Mouse (Mus musculus): Measurements from ENCODE around the gene Sae1. TPM values are rescaled to one million over a fixed set of nuclear protein-coding genes. Genes with fewer than 3 reads are reported as not detected.

The Sae1 gene
- polyA plus RNA-seq, 1 experiment from 2014 or later, result 290 TPM

DNA sequence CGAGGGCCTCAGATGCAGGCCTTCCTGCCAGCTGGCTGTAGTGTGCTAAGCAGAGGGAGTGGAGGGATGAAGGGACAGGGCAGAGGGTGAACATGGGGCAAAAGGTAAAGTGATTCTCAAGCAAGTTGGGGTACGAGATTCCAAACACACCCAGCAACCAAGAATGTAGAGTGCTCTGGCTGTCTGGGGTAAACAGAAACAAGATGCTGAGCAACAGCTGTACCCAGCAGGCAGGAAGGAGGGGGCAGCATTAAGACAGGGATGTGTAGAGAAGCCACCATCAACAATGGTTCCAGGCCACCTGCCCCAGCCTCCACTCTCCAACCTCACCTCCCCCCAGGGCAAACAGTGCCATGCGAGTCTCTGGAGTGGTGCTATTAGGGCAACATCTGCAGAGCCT lies 58.5 kb downstream of the Sae1 start:
- ATAC-seq (replicated peaks), result no peak
- H3K4me3 ChIP-seq, result no peak overlapping the region
- 95% methylated on average over 3 of the region's 3 CpGs for WGBS
- no peak overlapping the region for H3K27ac ChIP-seq (replicated peaks)
- H3K9ac ChIP-seq (replicated peaks), result no peak overlapping the region
- no peaks in the 10 kb centered on the region for H3K4me1 ChIP-seq
- H3K27me3 ChIP-seq, result no peaks in the 10 kb centered on the region
- H3K36me3 ChIP-seq, result peaks cover 58% of the 10 kb centered on the region
- no peak overlapping the region for H3K4me2 ChIP-seq (replicated peaks)
- no peaks in the 10 kb centered on the region for H3K9me3 ChIP-seq

GRCm38 (mm10) chr7:16326607-16326971 lies 61.0 kb downstream of the Sae1 start:
- no peaks in the 10 kb centered on the region for H3K27me3 ChIP-seq
- H3K9ac ChIP-seq (replicated peaks), result no peak overlapping the region
- no peaks in the 10 kb centered on the region for H3K4me1 ChIP-seq
- H3K36me3 ChIP-seq, result peaks cover 44% of the 10 kb centered on the region
- WGBS, result 94% methylated on average over 2 of the region's 2 CpGs
- no peak overlapping the region for H3K27ac ChIP-seq (replicated peaks)
- no peak overlapping the region for H3K4me2 ChIP-seq (replicated peaks)
- H3K4me3 ChIP-seq, result no peak overlapping the region
- no peaks in the 10 kb centered on the region for H3K9me3 ChIP-seq
- ATAC-seq (replicated peaks), result no peak

DNA sequence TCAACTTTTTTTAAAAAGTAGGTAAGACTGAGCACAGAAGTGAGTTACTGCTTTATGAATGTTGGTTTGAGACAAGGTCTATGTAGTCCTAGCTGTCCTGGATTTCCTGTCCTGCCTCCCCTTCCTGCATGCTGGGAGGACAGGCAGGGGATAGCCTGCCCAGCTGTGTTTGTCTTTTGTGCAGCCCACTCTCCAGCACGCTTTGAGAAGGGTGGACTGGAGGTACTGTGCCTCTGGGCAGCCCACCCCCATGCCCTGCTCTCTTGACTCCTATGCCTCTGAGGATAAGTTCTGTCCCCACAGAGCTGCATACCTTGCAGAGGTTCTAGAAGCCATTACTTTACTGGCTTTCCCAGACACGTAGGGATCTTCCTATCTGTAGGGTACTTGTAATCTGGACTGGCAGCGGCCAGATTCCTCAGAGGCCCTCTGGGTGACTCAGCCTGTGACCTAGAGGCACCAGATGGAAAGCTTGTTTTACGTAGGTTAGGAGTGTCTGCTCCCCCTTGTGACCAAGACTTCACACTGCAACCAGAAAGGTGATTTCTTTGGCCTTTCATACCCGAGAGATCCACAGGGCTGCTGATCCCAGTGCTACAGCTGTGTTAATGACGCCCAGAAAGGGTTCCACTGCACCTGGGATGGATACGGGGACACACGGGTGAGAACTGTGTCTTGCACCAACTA lies 61.5 kb downstream of the Sae1 start:
- H3K36me3 ChIP-seq, result peaks cover 44% of the 10 kb centered on the region
- H3K4me3 ChIP-seq, result no peak overlapping the region
- H3K27me3 ChIP-seq, result no peaks in the 10 kb centered on the region
- no peak overlapping the region for H3K9ac ChIP-seq (replicated peaks)
- H3K4me1 ChIP-seq, result no peaks in the 10 kb centered on the region
- H3K9me3 ChIP-seq, result no peaks in the 10 kb centered on the region
- H3K4me2 ChIP-seq (replicated peaks), result no peak overlapping the region
- ATAC-seq (replicated peaks), result no peak
- WGBS, result 30% methylated on average over 8 of the region's 8 CpGs
- no peak overlapping the region for H3K27ac ChIP-seq (replicated peaks)

GRCm38 (mm10) chr7:16324661-16325060 lies 62.9 kb downstream of the Sae1 start:
- no peak for ATAC-seq (replicated peaks)
- Histone ChIP-seq H3K9ac (replicated peaks) (no peak overlapping the region), H3K9me3 (no peaks in the 10 kb centered on the region), H3K27ac (replicated peaks) (no peak overlapping the region), H3K27me3 (no peaks in the 10 kb centered on the region), H3K4me1 (no peaks in the 10 kb centered on the region), H3K4me2 (replicated peaks) (no peak overlapping the region), H3K36me3 (peaks cover 31% of the 10 kb centered on the region), H3K4me3 (no peak overlapping the region)
- WGBS, result 91% methylated on average over 7 of the region's 7 CpGs

- no peak overlapping the region for H3K9ac ChIP-seq (replicated peaks)
Observed at GRCm38 (mm10) chr7:16320479-16320878, 67.1 kb downstream of the Sae1 start.

DNA sequence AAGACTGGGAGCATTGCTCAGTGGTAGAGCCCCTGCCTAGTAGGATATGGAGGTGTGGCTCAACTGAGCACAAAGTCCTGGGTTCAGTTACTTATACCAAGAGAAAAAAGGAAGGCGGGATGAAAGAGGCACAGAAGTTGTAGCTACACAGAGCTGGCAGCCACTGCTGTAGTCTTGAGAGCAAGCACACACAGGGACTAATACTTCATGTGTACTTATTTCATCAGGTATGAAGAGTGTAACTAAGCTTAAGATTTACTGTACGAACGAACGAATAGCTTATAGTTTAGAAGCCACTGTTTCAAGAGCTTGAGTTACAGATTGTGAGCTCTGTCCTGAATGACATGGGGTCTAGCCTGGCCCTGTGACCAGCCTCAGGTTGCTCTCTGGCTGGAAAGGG lies 68.4 kb downstream of the Sae1 start:
- Histone ChIP-seq H3K4me2 (replicated peaks) (no peak overlapping the region), H3K27ac (replicated peaks) (no peak overlapping the region), H3K9me3 (no peaks in the 10 kb centered on the region), H3K9ac (replicated peaks) (no peak overlapping the region), H3K27me3 (no peaks in the 10 kb centered on the region), H3K4me1 (peaks cover 4% of the 10 kb centered on the region), H3K4me3 (no peak overlapping the region), H3K36me3 (no peaks in the 10 kb centered on the region)
- WGBS, result 97% methylated on average over 4 of the region's 4 CpGs
- ATAC-seq (replicated peaks), result no peak

More at GRCm38 (mm10) chr7:16320479-16320878, 67.1 kb downstream of the Sae1 start:
- no peak overlapping the region for H3K4me2 ChIP-seq (replicated peaks)
- ATAC-seq (replicated peaks), result no peak
- H3K4me3 ChIP-seq, result no peak overlapping the region
- no peak overlapping the region for H3K27ac ChIP-seq (replicated peaks)
- H3K27me3 ChIP-seq, result no peaks in the 10 kb centered on the region
- 93% methylated on average over 6 of the region's 6 CpGs for WGBS
- H3K36me3 ChIP-seq, result 0 out of 2 replicates have a peak, but pooled peaks cover 9% of the 10 kb centered on the region
- H3K9me3 ChIP-seq, result no peaks in the 10 kb centered on the region
- no peaks in the 10 kb centered on the region for H3K4me1 ChIP-seq

DNA sequence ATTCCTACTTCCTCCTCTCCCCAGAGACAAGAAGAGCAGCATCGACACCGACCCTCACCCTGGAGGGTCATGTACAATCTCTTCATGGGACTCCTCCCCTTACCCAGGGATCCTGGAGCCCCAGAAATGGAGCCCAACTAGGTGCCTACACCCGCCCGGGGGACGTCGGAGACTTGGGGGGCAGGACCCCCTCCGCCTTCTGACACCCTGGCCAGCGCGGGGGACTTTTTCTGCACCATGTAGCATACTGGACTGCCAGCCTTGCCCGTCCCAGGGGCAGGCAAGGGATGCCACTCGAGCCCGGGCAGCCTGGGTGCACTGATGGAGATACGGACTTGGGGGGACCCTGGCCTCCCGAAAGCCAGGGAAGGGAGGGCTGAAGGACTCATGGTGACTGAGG lies 70.5 kb downstream of the Sae1 start:
- Histone ChIP-seq H3K27ac (replicated peaks) (no peak overlapping the region), H3K9ac (replicated peaks) (no peak overlapping the region), H3K27me3 (peaks cover 7% of the 10 kb centered on the region; the same call in 1 of the 2 replicates), H3K4me1 (peaks cover 21% of the 10 kb centered on the region), H3K4me2 (replicated peaks) (no peak overlapping the region), H3K36me3 (no peaks in the 10 kb centered on the region), H3K4me3 (no peak overlapping the region), H3K9me3 (no peaks in the 10 kb centered on the region)
- no peak for ATAC-seq (replicated peaks)
- 86% methylated on average over 14 of the region's 14 CpGs for WGBS

- H3K4me3 ChIP-seq, result no peak overlapping the region
- WGBS, result 76% methylated on average over 4 of the region's 4 CpGs
- H3K4me2 ChIP-seq (replicated peaks), result no peak overlapping the region
- H3K9me3 ChIP-seq, result no peaks in the 10 kb centered on the region
- H3K27me3 ChIP-seq, result peaks cover 11% of the 10 kb centered on the region
- H3K27ac ChIP-seq (replicated peaks), result no peak overlapping the region
- no peak overlapping the region for H3K9ac ChIP-seq (replicated peaks)
- ATAC-seq (replicated peaks), result no peak
- peaks cover 39% of the 10 kb centered on the region for H3K4me1 ChIP-seq
- H3K36me3 ChIP-seq, result no peaks in the 10 kb centered on the region
Observed at GRCm38 (mm10) chr7:16315222-16315759, 72.3 kb downstream of the Sae1 start.

- Histone ChIP-seq H3K4me2 (replicated peaks) (peak overlapping the region; percentile 82), H3K9ac (replicated peaks) (peak overlapping the region; percentile 59), H3K27ac (replicated peaks) (peak overlapping the region; percentile 80), H3K4me3 (peak overlapping the region; percentile 50), H3K27me3 (peaks cover 11% of the 10 kb centered on the region), H3K9me3 (no peaks in the 10 kb centered on the region), H3K36me3 (no peaks in the 10 kb centered on the region), H3K4me1 (peaks cover 47% of the 10 kb centered on the region)
- ATAC-seq (replicated peaks), result no peak
- 11% methylated on average over 13 of the region's 13 CpGs for WGBS
Observed at GRCm38 (mm10) chr7:16314221-16314775, 73.3 kb downstream of the Sae1 start.

DNA sequence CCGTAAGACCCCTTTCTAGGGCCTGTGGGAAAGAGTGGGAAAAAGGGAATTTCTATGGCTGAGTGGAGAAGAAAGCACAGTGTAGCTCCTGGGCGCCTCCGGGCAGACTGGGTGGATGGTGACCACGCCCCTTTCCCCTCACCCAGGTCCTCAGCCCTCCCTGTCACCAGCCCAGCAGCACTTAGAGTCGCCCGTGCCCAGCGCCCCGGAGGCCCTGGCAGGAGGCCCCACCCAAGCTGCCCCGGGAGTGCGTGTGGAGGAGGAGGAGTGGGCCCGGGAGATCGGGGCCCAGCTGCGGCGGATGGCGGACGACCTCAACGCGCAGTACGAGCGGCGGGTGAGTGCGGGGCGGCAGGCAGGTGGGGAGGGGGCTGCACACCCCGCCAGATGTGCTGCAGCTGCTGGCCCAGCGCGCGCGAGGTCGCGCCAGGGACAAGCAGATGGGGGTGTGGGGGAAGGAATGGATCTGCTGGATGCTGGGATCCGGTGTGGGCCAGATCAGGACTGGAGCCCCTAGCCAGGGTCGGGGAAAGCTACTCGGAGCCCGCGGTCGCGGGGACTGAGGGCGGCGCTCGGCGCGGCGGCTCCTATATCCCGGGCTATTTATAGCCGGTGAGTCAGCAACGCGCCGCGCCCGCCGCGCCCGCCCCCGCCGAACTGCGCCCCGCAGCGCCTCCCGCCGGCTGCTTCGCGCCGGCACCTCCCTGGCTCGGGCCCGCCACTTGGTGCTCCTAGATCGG lies 74.0 kb downstream of the Sae1 start:
- Histone ChIP-seq H3K9ac (replicated peaks) (peak overlapping the region; percentile 59), H3K4me2 (replicated peaks) (peak overlapping the region; percentile 82), H3K4me1 (peaks cover 53% of the 10 kb centered on the region), H3K4me3 (peak overlapping the region; percentile 50), H3K27ac (replicated peaks) (peak overlapping the region; percentile 80), H3K9me3 (no peaks in the 10 kb centered on the region), H3K36me3 (no peaks in the 10 kb centered on the region), H3K27me3 (peaks cover 11% of the 10 kb centered on the region)
- ATAC-seq (replicated peaks), result peak; percentile 65
- 1% methylated on average over 64 of the region's 66 CpGs for WGBS

- H3K27ac ChIP-seq (replicated peaks), result peak overlapping the region; percentile 80; the same call in 1 of the 2 replicates
- no peak for ATAC-seq (replicated peaks)
- peaks cover 54% of the 10 kb centered on the region for H3K4me1 ChIP-seq
- H3K4me2 ChIP-seq (replicated peaks), result peak overlapping the region; percentile 82
- H3K9ac ChIP-seq (replicated peaks), result peak overlapping the region; percentile 63
- H3K36me3 ChIP-seq, result no peaks in the 10 kb centered on the region
- H3K27me3 ChIP-seq, result peaks cover 11% of the 10 kb centered on the region
- peak overlapping the region; percentile 50 for H3K4me3 ChIP-seq
- WGBS, result 0% methylated on average over 12 of the region's 12 CpGs
- no peaks in the 10 kb centered on the region for H3K9me3 ChIP-seq
Observed at GRCm38 (mm10) chr7:16312672-16313311, 74.8 kb downstream of the Sae1 start.

Data from forebrain, embryonic 15.5 days (tissue).